Mouse (Mus musculus) ES-Bruce4 (cell line): ENCODE measurements at regions not wholly inside any gene's neighbourhood (a gene's known extent, or its start where the extent isn't known, plus 50 kb on each side); places are given as distances from the start of the nearest gene placed in this dataset.

Source experiments
- H3K27ac ChIP-seq: 2 replicates; pipeline ENCODE4 v1.5.1; 2012; ENCODE audit warnings: low read length, inconsistent platforms; ENCODE audit not compliant: insufficient read depth
- H3K27me3 ChIP-seq: 2 replicates; pipeline ENCODE4 v1.6.1; 2012; ENCODE audit warnings: mild to moderate bottlenecking, low read length, inconsistent platforms; ENCODE audit not compliant: control insufficient read depth, poor library complexity, insufficient read depth, severe bottlenecking
- H3K36me3 ChIP-seq: 2 replicates; pipeline ENCODE4 v1.6.1; 2012; ENCODE audit warnings: inconsistent platforms, mild to moderate bottlenecking, low read length, moderate library complexity; ENCODE audit not compliant: control insufficient read depth, poor library complexity, insufficient read depth, severe bottlenecking
- H3K4me1 ChIP-seq: one replicate; pipeline ENCODE4 v1.8.1; 2011; ENCODE audit warnings: low read length; ENCODE audit not compliant: control insufficient read depth, insufficient read depth
- H3K4me3 ChIP-seq: 2 replicates; pipeline ENCODE4 v1.5.1; 2011; ENCODE audit warnings: low read depth, mild to moderate bottlenecking, low read length
- H3K9ac ChIP-seq: 2 replicates; pipeline ENCODE4 v1.6.1; 2012; ENCODE audit warnings: low read depth, mild to moderate bottlenecking, inconsistent platforms; ENCODE audit not compliant: poor library complexity, severe bottlenecking
- H3K9me3 ChIP-seq: replicated peaks from 2 replicates; pipeline ENCODE4 v1.6.1; 2012; ENCODE audit warnings: mild to moderate bottlenecking, low read length, inconsistent platforms; ENCODE audit not compliant: control insufficient read depth, poor library complexity, insufficient read depth, severe bottlenecking
- CTCF ChIP-seq: IDR thresholded peaks from one replicate; pipeline ENCODE4 v1.8.1; 2011; ENCODE audit warnings: low read depth, low read length
- EP300 ChIP-seq: IDR thresholded peaks from 2 replicates; pipeline ENCODE4 v1.6.1; 2011; ENCODE audit warnings: low read depth, low read length; ENCODE audit not compliant: insufficient read depth
- POLR2A ChIP-seq: IDR thresholded peaks from one replicate; pipeline ENCODE4 v1.8.1; 2011; ENCODE audit warnings: low read length; ENCODE audit not compliant: insufficient read depth

GRCm38 (mm10) chr11:112038741-112039140 is 743.3 kb upstream of the Sox9 start:
- Histone ChIP-seq H3K4me3 (no peak overlapping the region), H3K4me1 (no peaks in the 10 kb centered on the region), H3K27me3 (no peaks in the 10 kb centered on the region), H3K36me3 (no peaks in the 10 kb centered on the region), H3K9me3 (no peaks in the 10 kb centered on the region), H3K9ac (no peak overlapping the region), H3K27ac (no peak overlapping the region)
- TF ChIP-seq EP300 (no peak), POLR2A (no peak), CTCF (no peak)

GRCm38 (mm10) chr11:112044455-112044854 is 737.6 kb upstream of the Sox9 start:
- H3K4me1 ChIP-seq: no peaks in the 10 kb centered on the region
- TF ChIP-seq POLR2A: no peak
- H3K9me3 ChIP-seq: no peaks in the 10 kb centered on the region
- no peak overlapping the region for H3K9ac ChIP-seq
- H3K4me3 ChIP-seq: no peak overlapping the region
- no peaks in the 10 kb centered on the region for H3K27me3 ChIP-seq
- H3K36me3 ChIP-seq: no peaks in the 10 kb centered on the region
- no peak overlapping the region for H3K27ac ChIP-seq

DNA sequence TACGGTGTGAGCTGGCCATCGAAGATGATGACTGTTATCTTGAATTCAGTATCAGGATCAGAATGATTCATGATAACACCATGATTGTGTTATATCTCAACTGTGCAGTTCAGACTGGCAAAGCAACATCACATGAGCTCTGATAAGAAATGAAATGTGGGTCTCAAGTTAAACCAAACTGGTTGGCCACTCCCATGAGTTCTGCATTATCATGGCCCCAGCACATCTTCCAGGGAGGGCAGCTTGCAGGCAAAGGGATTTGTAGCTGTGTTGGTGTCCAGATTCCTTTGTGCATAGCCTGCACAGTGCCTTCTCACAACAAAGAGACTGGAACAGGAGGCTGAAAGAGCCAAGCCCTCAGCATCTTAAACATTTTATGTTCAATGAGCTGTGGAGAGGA is 736.7 kb upstream of the Sox9 start:
- Histone ChIP-seq H3K36me3 (no peaks in the 10 kb centered on the region), H3K4me1 (no peaks in the 10 kb centered on the region), H3K27ac (no peak overlapping the region), H3K9ac (no peak overlapping the region), H3K27me3 (no peaks in the 10 kb centered on the region), H3K9me3 (no peaks in the 10 kb centered on the region), H3K4me3 (no peak overlapping the region)
- TF ChIP-seq EP300 (no peak), POLR2A (no peak), CTCF (no peak)

GRCm38 (mm10) chr11:112050362-112050761 is 731.7 kb upstream of the Sox9 start:
- no peaks in the 10 kb centered on the region for H3K36me3 ChIP-seq
- no peak overlapping the region for H3K27ac ChIP-seq
- no peak for TF ChIP-seq POLR2A
- TF ChIP-seq EP300: no peak
- TF ChIP-seq CTCF: no peak

DNA sequence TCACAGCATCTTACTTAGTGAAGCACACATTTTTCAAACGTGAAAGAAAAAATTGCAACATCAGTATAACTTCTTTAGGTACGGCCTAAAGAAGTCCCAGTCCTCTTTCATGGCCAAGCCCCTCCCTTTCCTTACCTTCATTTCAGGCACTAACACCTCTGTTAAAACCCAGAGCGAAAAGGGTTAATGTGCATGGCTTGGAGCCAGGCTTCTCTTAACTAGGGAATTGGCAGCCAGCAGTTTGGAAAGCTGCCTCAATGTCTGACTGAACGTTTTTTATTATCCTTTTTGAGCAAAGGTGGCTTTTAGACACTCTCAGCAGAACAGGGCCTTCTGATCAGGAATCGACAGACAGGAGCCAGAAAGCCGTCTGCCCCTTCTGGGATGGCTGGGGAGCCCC is 726.4 kb upstream of the Sox9 start:
- Histone ChIP-seq H3K36me3 (no peaks in the 10 kb centered on the region), H3K4me1 (no peaks in the 10 kb centered on the region), H3K9ac (no peak overlapping the region), H3K27me3 (no peaks in the 10 kb centered on the region), H3K27ac (no peak overlapping the region), H3K9me3 (no peaks in the 10 kb centered on the region), H3K4me3 (no peak overlapping the region)
- no peak for TF ChIP-seq POLR2A
- no peak for TF ChIP-seq EP300
- no peak for TF ChIP-seq CTCF

More at GRCm38 (mm10) chr11:112050362-112050761, 731.7 kb upstream of the Sox9 start:
- H3K9me3 ChIP-seq: no peaks in the 10 kb centered on the region
- no peak overlapping the region for H3K4me3 ChIP-seq
- H3K9ac ChIP-seq: no peak overlapping the region
- no peaks in the 10 kb centered on the region for H3K27me3 ChIP-seq
- H3K4me1 ChIP-seq: no peaks in the 10 kb centered on the region

DNA sequence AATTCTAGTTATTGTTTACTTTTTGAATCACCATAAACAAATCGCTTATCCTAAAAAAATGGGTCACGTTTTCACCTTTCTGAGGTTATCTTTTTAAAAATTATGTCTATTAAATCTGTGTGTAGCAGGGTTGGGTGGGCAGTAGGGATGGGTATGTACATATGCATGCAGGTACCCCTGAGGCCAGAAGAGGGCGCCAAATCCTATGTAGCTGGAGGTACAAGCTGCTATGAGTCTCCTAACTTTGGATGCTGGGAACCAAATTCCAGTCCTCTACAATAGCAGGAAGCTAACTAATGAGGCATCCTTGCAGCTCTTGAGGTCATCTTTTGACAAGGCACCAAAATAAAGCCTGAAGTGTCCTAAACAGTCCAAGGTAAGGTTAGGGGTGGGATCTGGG is 714.8 kb upstream of the Sox9 start:
- no peak for TF ChIP-seq EP300
- peak; percentile 56 for TF ChIP-seq CTCF
- no peak overlapping the region for H3K27ac ChIP-seq
- no peak overlapping the region for H3K9ac ChIP-seq
- no peaks in the 10 kb centered on the region for H3K36me3 ChIP-seq
- no peaks in the 10 kb centered on the region; the same call in 1 of the 2 replicates for H3K27me3 ChIP-seq
- no peaks in the 10 kb centered on the region for H3K9me3 ChIP-seq
- no peaks in the 10 kb centered on the region for H3K4me1 ChIP-seq
- no peak overlapping the region for H3K4me3 ChIP-seq
